Mouse (Mus musculus): ENCODE measurements around the gene Nup37. TPM values are rescaled to one million over a fixed set of nuclear protein-coding genes. Genes with fewer than 3 reads are reported as not detected.
A peak's percentile ranks its signal among the peaks of the same experiment; 100 is the strongest.

Nup37 gene
- polyA plus RNA-seq, 1 experiment from 2014 or later, result 32.5 TPM

DNA sequence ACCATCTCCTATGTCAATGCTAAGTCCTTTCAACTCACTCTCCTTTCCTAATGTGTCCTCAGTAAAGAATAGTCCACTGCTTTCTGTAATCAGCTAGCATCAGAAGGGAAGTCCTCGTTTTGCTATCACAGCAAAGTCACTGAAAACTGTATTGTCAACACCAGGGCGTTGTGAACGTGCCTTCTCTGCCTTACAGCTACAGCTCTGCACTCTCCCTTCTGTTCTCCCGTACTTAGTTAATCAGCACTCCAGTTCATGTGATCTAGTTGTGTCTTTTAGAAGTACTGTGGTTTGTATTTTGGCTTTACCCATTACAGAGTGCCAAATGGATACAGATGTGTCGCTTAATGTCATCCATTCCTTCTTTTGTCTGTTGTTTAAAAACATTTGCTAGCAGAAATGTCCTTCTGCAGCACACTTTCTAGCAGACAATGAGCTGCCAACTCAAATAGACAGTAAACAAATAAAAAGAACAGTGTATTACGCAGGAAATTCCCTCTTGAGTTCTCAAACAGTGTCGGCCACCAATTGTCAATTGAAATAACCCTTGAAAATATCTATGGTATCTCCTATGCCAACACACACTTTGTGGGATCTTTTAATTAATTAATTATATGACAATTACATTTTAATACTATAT, 20.8 kb downstream of the Nup37 start:
- ATAC-seq (no peak), DNase-seq (ENCODE audit: low read depth, low spot score) (no peak)
- H3K27me3 ChIP-seq, result no peaks in the 10 kb centered on the region
- ChIA-PET CTCF (interaction anchor here (1.2 kb wide), 1 partner anchor 19 kb away, joined by 3 read pairs; no protein-coding TSS in a partner anchor), POLR2A (no interaction called here)
- TF ChIP-seq CTCF (IDR thresholded peaks at IDR 0.05), result no peak
- in situ Hi-C loops (cut with MboI; ENCODE audit: low pct_unique_long_range_greater_than_20kb), result loop anchor here (10.0 kb wide), 1 partner anchor 137 kb away; no protein-coding TSS in a partner anchor

GRCm38 (mm10) chr10:88200541-88200940, 53.7 kb downstream of the Nup37 start:
- no peaks in the 10 kb centered on the region for H3K27me3 ChIP-seq
- ChIA-PET CTCF (no interaction called here), POLR2A (no interaction called here)
- in situ Hi-C loops (cut with MboI; ENCODE audit: low pct_unique_long_range_greater_than_20kb), result no loop called here
- DNase-seq (ENCODE audit: low read depth, low spot score) (no peak), ATAC-seq (peak; percentile 63)
- no peak for TF ChIP-seq CTCF (IDR thresholded peaks at IDR 0.05)

DNA sequence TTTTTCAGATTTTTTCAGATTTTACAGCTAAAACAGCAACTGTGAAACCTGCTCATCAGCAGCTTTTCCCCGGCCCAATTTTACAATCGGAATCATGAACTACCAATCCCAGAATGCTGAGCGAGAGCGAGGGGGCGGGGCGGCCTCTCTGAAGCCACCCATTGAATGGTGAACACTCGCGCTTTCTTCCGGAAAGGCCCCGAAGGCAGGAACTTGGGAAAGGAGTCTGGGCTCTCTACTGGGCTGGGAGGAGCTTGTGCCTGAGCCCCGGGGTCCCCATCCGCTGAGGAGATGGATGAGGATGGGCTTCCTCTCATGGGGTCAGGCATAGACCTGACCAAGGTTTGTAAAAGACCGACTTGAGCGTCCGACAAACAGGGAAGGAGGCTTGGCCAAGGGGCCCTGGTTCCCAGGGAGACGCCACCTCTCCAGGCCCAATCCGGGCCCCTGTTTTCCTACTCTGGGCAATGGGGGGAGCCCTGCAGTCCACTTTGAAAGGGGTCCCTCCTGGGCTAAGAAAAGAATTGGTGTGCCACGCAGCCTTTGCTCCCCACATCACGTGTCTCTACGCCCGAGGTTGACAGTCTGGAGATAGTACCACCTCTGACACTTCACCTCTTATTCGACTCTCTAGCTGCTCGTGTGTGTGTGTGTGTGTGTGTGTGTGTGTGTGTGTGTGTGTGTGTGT, 54.3 kb downstream of the Nup37 start, which contains the start of gene Washc3:
Gene Washc3 (plus strand): TSS at position 143 of the 688 bp plus-strand sequence.
- POLR2A ChIA-PET, result no interaction called here
- CTCF ChIA-PET, result no interaction called here
- peak; percentile 99 for ATAC-seq
- no peak for TF ChIP-seq CTCF (IDR thresholded peaks at IDR 0.05)
- no peaks in the 10 kb centered on the region for H3K27me3 ChIP-seq
- in situ Hi-C loops (cut with MboI; ENCODE audit: low pct_unique_long_range_greater_than_20kb), result no loop called here
- DNase-seq (ENCODE audit: low read depth, low spot score), result peak; percentile 49

- DNase-seq (ENCODE audit: low read depth, low spot score), result no peak
- in situ Hi-C loops (cut with MboI; ENCODE audit: low pct_unique_long_range_greater_than_20kb), result no loop called here
- no peak for ATAC-seq
- ChIA-PET POLR2A (no interaction called here), CTCF (no interaction called here)
- TF ChIP-seq CTCF (IDR thresholded peaks at IDR 0.05), result no peak
- H3K27me3 ChIP-seq, result no peaks in the 10 kb centered on the region
These were observed 54.9 kb downstream of the Nup37 start for GRCm38 (mm10) chr10:88201650-88202049.

GRCm38 (mm10) chr10:88202581-88202980, 55.8 kb downstream of the Nup37 start:
- ChIA-PET POLR2A (no interaction called here), CTCF (interaction anchor here (1.3 kb wide), 1 partner anchor 9 kb away, joined by 3 read pairs; no protein-coding TSS in a partner anchor)
- no peak for ATAC-seq
- in situ Hi-C loops (cut with MboI; ENCODE audit: low pct_unique_long_range_greater_than_20kb), result no loop called here
- H3K27me3 ChIP-seq, result no peaks in the 10 kb centered on the region
- DNase-seq (ENCODE audit: low read depth, low spot score), result no peak
- TF ChIP-seq CTCF (IDR thresholded peaks at IDR 0.05), result no peak

DNA sequence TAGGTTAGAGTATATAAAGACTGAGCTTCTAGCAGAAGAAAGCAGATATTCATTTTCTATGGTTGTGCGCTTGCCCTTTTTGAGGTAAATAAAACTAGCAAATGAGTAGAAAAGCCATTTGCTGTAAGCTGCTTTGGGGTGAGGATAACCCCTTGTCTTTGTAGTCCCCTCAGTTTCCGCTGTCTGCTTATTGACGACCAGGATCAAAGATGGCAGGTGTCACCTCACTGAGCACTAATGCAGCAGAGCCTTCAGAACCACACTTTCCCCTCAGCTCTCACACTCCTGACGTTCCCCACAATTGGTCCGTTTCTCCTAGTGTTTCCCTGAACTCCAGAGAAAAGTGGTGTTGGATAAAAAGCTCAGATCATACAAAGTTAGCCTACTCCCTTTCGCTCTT, 56.4 kb downstream of the Nup37 start:
- ChIA-PET CTCF (interaction anchor here (1.3 kb wide), 2 partner anchors 9 to 15 kb away, joined by 3 read pairs; no protein-coding TSS in a partner anchor), POLR2A (no interaction called here)
- ATAC-seq (no peak), DNase-seq (ENCODE audit: low read depth, low spot score) (no peak)
- no peaks in the 10 kb centered on the region for H3K27me3 ChIP-seq
- in situ Hi-C loops (cut with MboI; ENCODE audit: low pct_unique_long_range_greater_than_20kb), result no loop called here
- TF ChIP-seq CTCF (IDR thresholded peaks at IDR 0.05), result no peak

DNA sequence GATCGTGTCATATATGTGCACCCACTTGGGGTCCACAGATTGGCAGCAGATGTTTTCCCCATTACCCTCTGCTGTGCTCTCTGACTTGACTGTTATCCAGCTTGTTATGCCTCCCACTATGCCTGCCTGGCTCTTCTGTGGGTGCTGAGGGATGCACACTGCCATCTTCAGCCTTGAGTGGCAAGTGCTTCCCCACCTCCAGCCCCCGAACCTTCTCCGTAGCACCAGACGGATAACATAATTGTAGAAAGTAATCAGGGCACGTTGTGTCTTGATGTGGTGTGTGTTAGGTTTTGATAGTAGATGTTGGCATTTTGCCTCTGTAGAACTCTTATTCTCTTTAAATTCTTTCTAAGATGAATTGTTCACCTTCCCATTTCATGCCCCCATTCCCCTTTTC, 65.9 kb downstream of the Nup37 start:
- in situ Hi-C loops (cut with MboI; ENCODE audit: low pct_unique_long_range_greater_than_20kb), result no loop called here
- H3K27me3 ChIP-seq, result no peaks in the 10 kb centered on the region
- ChIA-PET CTCF (interaction anchor here (1.4 kb wide), 1 partner anchor 10 kb away, joined by 3 read pairs; no protein-coding TSS in a partner anchor), POLR2A (no interaction called here)
- TF ChIP-seq CTCF (IDR thresholded peaks at IDR 0.05), result no peak
- DNase-seq (ENCODE audit: low read depth, low spot score) (no peak), ATAC-seq (no peak)

GRCm38 (mm10) chr10:88214800-88215514, 68.2 kb downstream of the Nup37 start:
- TF ChIP-seq CTCF (IDR thresholded peaks at IDR 0.05), result no peak
- ATAC-seq (no peak), DNase-seq (ENCODE audit: low read depth, low spot score) (no peak)
- in situ Hi-C loops (cut with MboI; ENCODE audit: low pct_unique_long_range_greater_than_20kb), result no loop called here
- CTCF ChIA-PET, result interaction anchor here (1.1 kb wide), 1 partner anchor 11 kb away, joined by 3 read pairs; no protein-coding TSS in a partner anchor
- POLR2A ChIA-PET, result no interaction called here
- no peaks in the 10 kb centered on the region for H3K27me3 ChIP-seq

DNA sequence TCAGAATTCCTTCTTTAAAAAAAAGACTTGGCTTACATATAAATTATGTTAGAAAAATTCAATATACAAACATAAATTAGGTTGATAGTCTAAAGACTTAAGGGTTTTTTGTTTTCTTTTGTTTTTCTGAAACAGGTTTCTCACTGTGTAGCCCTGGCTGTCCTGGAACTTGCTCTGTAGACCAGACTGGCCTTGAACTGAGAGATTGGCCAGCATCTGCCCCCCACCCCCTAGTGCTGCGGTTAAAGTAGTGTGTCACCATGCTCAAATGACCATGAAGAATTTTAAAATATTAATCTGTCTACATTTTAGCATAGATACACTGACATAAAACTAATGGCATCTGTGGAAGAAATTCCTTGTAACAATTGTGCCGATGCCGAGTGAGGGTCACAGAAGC, 71.4 kb downstream of the Nup37 start:
- ATAC-seq, result no peak
- no peaks in the 10 kb centered on the region for H3K27me3 ChIP-seq
- no peak for DNase-seq (ENCODE audit: low read depth, low spot score)
- in situ Hi-C loops (cut with MboI; ENCODE audit: low pct_unique_long_range_greater_than_20kb), result no loop called here
- ChIA-PET POLR2A (interaction anchor here (0.6 kb wide), 1 partner anchor 1199 kb away, joined by 4 read pairs; no protein-coding TSS in a partner anchor), CTCF (interaction anchor here (0.8 kb wide), 1 partner anchor 14 kb away, joined by 3 read pairs; no protein-coding TSS in a partner anchor)
- TF ChIP-seq CTCF (IDR thresholded peaks at IDR 0.05), result no peak

- H3K27me3 ChIP-seq, result no peaks in the 10 kb centered on the region
- POLR2A ChIA-PET, result no interaction called here
- in situ Hi-C loops (cut with MboI; ENCODE audit: low pct_unique_long_range_greater_than_20kb), result no loop called here
- ATAC-seq (peak; percentile 85), DNase-seq (ENCODE audit: low read depth, low spot score) (peak; percentile 46)
- CTCF ChIA-PET, result no interaction called here
- TF ChIP-seq CTCF (IDR thresholded peaks at IDR 0.05), result no peak
These were observed 74.9 kb downstream of the Nup37 start for GRCm38 (mm10) chr10:88221718-88222117.

Data from Patski (cell line).